18 mouse cellular contexts compared by ENCODE assay signal in genomic region chr13:55650098-55650497, GRCm38 (mm10). TPM values are rescaled to one million over a fixed set of nuclear protein-coding genes. Genes with fewer than 3 reads are reported as not detected.
A peak's percentile ranks its signal among the peaks of the same experiment; 100 is the strongest.
DNase-seq lines count a peak whose midpoint lies in the region; TF ChIP-seq lines count a peak whose summit lies in the region.
"Had no signal": no experiment of that assay in that cellular context is flagged by ENCODE, and none has a peak within 500 bp of the region (broad histone marks: within the 10 kb centered on the region; RNA-seq: fewer than 3 reads in every experiment).

No protein-coding gene starts in this region.

- H3K4me1 ChIP-seq in heart, adult 2 months (ENCODE audit: control insufficient read depth, insufficient read depth, low read length): no peaks in the 10 kb centered on the region
- H3K4me1 ChIP-seq in lung, adult 2 months (ENCODE audit: control insufficient read depth, insufficient read depth, low read length): no peaks in the 10 kb centered on the region
- H3K4me1 ChIP-seq: kidney, embryonic 15.5 days; limb, embryonic 13.5 days; midbrain, embryonic 13.5 days had no signal

- 91% methylated on average over 12 of the region's 12 CpGs for WGBS in heart, adult 2 months
- WGBS in lung, adult 2 months: 83% methylated on average over 12 of the region's 12 CpGs

- H3K27ac ChIP-seq in heart, adult 2 months: no peak overlapping the region
- H3K27ac ChIP-seq: kidney, embryonic 15.5 days; limb, embryonic 13.5 days; macrophage; midbrain, embryonic 13.5 days had no signal

- H3K79me2 ChIP-seq in heart, adult 2 months (replicated peaks; ENCODE audit: control insufficient read depth, insufficient read depth, low read length): no peaks in the 10 kb centered on the region

- intact Hi-C loops in heart, adult 2 months (cut with DNase I): no loop called here
- intact Hi-C loops in heart, postnatal 25 days (cut with DNase I): no loop called here

- no peak for DNase-seq in heart, adult 2 months
- no peak for DNase-seq in heart, adult 18-20 months
- DNase-seq in lung, adult 2 months: no peak
- DNase-seq in lung, postnatal 25 days (ENCODE audit: low spot score): no peak
- DNase-seq in A20 (ENCODE audit: low read depth, low spot score) (peak; percentile 15), ZHBTc4 (ENCODE audit: low read depth, low spot score) (peak; percentile 41)
- no peak for DNase-seq in ovary, postnatal 10 days (ENCODE audit: low spot score)
- no peak for DNase-seq in heart, postnatal 25 days (ENCODE audit: low spot score)
- DNase-seq: adrenal gland, adult 8-10 months; cerebellum, adult 8-10 months; gastrocnemius, postnatal 10 days; heart, postnatal 14 days had no signal

- no peaks in the 10 kb centered on the region for H3K36me3 ChIP-seq in heart, adult 2 months (ENCODE audit: control insufficient read depth, insufficient read depth, low read length)

- TF ChIP-seq CTCF in heart, adult 2 months (IDR thresholded peaks at IDR 0.05): peak; percentile 29
- TF ChIP-seq CTCF in lung, adult 2 months (IDR thresholded peaks at IDR 0.05; ENCODE audit: insufficient read depth, low read length): peak; percentile 34; the same call in 1 of the 2 replicates

- no peak overlapping the region for H3K4me3 ChIP-seq in heart, adult 2 months
- H3K4me3 ChIP-seq in lung, adult 2 months (replicated peaks; ENCODE audit: extremely low read depth, low read depth, low read length): no peak overlapping the region
- H3K4me3 ChIP-seq: erythroblast, embryonic 14.5 days; kidney, embryonic 15.5 days; limb, embryonic 13.5 days; midbrain, embryonic 13.5 days had no signal

- no peak for TF ChIP-seq EP300 in heart, adult 2 months (IDR thresholded peaks at IDR 0.05; ENCODE audit: insufficient read depth, low read depth, low read length)

- no peak for TF ChIP-seq POLR2A in heart, adult 2 months (IDR thresholded peaks at IDR 0.05; ENCODE audit: insufficient read depth, low read depth, low read length)
- no peak for TF ChIP-seq POLR2A in lung, adult 2 months (IDR thresholded peaks at IDR 0.05; ENCODE audit: borderline replicate concordance, extremely low read depth, low read depth, low read length)

- H3K27me3 ChIP-seq in heart, adult 2 months (ENCODE audit: control insufficient read depth, insufficient read depth, low read length): no peaks in the 10 kb centered on the region
- H3K27me3 ChIP-seq: CH12.LX; kidney, embryonic 15.5 days; limb, embryonic 13.5 days; midbrain, embryonic 13.5 days had no signal

- no peak overlapping the region for H3K9ac ChIP-seq in heart, adult 2 months (ENCODE audit: low read depth, low read length)
- H3K9ac ChIP-seq: kidney, embryonic 15.5 days; limb, embryonic 13.5 days; midbrain, embryonic 13.5 days had no signal

RNA-seq across cellular contexts. Expression of gene Ddx46, which starts 15.3 kb away (rescaled TPM):
- total RNA-seq in heart, adult 2 months (2021): 10 to 100 TPM; 20.8 to 21.1 TPM
- polyA plus RNA-seq in heart, adult 2 months (2012; rRNA removed): 7.9 and 14.8 TPM in 2 replicates
- total RNA-seq in heart, adult 18-20 months (2021): 10 to 100 TPM; 19.2 to 22.3 TPM
- polyA plus RNA-seq in lung, adult 2 months (2012; rRNA removed): 9.9 and 15.8 TPM in 2 replicates
- 10 to 100 TPM; 18.9 to 23.5 TPM for total RNA-seq in heart, postnatal 25 days (2021)

RNA-seq across cellular contexts. Expression of gene Caml, which starts 27.3 kb away (rescaled TPM):
- total RNA-seq in heart, adult 2 months (2021): 10 to 100 TPM; 10.4 to 10.9 TPM
- polyA plus RNA-seq in heart, adult 2 months (2012; rRNA removed): 11.7 and 14.9 TPM in 2 replicates
- total RNA-seq in heart, adult 18-20 months (2021): 10 to 100 TPM; 11.6 to 11.7 TPM
- 16.3 and 25.3 TPM in 2 replicates for polyA plus RNA-seq in lung, adult 2 months (2012; rRNA removed)
- 10 to 100 TPM; 11.5 to 12.1 TPM for total RNA-seq in heart, postnatal 25 days (2021)

RNA-seq across cellular contexts. Expression of gene B230219D22Rik, which starts 42.8 kb away (rescaled TPM):
- 10 to 100 TPM; 39.4 to 42.2 TPM for total RNA-seq in heart, adult 2 months (2021)
- polyA plus RNA-seq in heart, adult 2 months (2012; rRNA removed): 22.1 and 52.1 TPM in 2 replicates
- 10 to 100 TPM; 38.0 to 39.3 TPM for total RNA-seq in heart, adult 18-20 months (2021)
- polyA plus RNA-seq in lung, adult 2 months (2012; rRNA removed): 33.2 and 42.0 TPM in 2 replicates
- 10 to 100 TPM; 41.1 to 44.9 TPM for total RNA-seq in heart, postnatal 25 days (2021)

RNA-seq across cellular contexts. Expression of gene B4galt7, which starts 50.4 kb away (rescaled TPM):
- 1 to 10 TPM; 8.8 to 9.8 TPM for total RNA-seq in heart, adult 2 months (2021)
- 11.4 and 13.2 TPM in 2 replicates for polyA plus RNA-seq in heart, adult 2 months (2012; rRNA removed)
- total RNA-seq in heart, adult 18-20 months (2021): 1 to 10 TPM; 8.3 to 9.4 TPM
- 21.2 TPM in 2 replicates for polyA plus RNA-seq in lung, adult 2 months (2012; rRNA removed)
- 10 to 100 TPM in 1 of 2 experiments, 1 to 10 TPM in 1; 9.6 to 10.4 TPM for total RNA-seq in heart, postnatal 25 days (2021)

Comparison
In these comparisons a context has a peak if more than half of its experiments do, and no peak if none do; other contexts are left out.
1. DNase-seq: peak in A20 (single experiment) and ZHBTc4 (single experiment); none in heart, adult 2 months (0 of 2), heart, adult 18-20 months (0 of 2), lung, adult 2 months (single experiment), lung, postnatal 25 days (single experiment), ovary, postnatal 10 days (single experiment) and heart, postnatal 25 days (single experiment).